Mouse (Mus musculus): ENCODE data around the gene Limk1.

The Limk1 gene

DNA sequence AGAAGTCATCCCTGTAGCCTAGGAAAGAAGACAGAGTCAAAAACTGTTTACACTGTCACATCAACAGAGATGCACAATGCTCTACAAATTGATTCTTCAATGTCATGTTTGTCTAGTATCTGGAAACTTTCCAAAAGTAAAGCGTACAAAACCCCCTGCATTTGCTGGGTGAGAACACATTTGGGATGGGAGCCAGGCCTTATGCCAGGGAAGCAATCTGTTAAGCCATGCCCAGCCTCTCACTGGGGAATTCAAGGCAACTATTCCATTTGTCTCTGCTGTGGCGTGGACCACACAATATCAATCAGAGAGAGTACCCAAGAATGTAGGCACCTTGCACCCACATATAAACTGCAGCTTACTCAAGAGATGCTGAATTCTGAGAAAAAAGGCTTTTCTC, 66.3 kb downstream of the Limk1 start:
- DNase-seq: no peak

DNA sequence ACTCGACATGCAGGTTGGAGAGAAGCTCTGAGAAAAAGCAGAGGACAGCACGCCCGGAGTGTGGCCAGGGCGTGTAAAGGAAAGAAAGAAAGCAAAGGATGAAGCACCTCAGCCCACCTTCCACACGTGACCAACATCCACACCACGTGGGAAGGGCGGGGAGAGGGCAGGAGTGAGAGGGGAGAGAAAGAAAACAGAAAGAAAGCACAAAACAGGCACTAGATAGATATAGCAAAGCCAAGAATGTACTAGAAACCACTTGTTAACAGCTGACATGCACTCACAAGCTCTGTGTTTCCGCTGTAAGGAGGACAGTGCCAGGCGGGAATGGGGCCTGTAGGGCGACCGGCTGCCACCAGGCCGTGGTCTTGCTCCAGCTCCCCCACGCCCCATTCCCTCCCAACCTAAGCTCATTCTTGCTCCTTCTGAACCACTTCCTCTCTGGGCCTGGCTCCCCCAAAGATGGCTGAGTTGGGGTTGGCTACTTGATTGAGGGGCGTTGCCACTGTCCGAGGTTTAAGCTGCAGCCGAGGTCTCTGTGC, 67.2 kb downstream of the Limk1 start:
- no peak for DNase-seq

DNA sequence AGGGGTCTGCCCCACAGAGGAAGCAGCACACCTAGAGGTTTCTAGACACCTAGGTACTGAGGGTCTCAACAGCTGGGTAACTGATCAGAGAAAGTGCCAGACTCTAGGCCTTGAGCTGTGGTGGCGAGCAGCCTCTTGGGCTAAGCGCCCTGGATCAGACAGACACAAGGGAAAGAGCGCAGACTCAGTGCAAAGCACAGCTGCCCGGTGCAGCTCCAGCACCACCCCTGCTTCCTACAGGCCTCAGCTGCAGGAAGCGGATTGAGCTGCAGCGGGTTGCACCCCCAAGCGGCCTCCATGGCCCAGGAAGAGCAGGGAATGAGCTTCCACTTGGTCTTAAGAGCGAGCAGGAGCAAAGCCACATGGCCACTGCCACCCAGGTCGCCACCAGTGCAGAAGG, 67.9 kb downstream of the Limk1 start:
- DNase-seq: no peak

DNA sequence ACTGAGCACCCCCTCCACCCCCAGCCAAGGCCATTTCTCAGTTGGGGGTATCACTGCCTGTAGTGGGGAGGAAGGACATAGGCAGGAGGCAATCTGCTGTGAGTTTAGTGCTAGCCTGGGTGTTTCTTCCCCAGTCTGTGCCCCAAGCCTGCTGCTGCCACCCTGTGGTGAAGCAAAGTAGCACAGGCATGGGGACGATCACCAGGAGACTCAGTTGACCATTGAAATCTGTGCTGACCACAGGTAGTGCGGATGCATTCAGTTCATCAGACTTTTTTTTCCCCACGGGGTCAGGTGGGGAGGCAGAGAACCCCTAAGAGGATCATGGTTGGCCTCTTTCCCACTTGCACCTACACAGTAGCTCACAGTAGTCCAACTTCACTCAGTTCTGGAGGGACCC, 71.3 kb downstream of the Limk1 start:
- DNase-seq: peak; percentile 82

DNA sequence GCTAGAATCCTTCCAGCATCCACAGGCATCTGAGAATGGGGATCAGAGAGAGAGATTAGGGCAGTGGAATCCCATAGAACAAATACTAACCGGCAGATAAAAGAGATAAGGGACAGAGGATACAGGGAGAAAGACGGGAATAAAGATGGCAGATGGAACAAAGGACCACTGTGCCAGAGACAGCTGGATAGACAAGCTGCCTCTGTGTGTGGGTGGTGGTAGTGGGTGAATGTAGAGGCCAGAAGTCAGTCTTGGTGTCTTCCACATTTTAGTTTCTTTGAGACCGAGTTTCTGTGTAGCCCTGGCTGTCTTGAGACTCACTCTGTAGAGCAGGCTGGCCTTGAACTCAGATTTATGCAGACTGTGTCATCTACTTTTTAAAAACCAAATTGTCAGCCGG, 72.6 kb downstream of the Limk1 start:
- DNase-seq: no peak

DNA sequence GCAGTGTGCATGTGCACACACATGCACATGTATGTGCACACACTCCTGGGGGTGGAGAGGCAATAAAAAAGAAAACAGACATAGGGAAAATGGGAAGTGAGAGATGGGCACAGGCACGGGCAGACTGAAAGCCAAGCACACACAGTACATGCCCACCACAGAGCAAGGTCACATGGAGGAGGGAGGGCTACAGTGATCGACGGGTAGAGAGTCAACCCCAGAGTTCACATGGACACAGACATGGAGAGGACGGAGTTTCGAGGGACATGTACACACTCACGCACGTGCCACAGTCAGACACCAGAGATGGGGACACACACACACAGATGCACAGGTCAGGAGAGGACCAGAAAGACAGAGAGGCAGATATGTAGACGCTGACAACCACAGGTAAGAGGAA, 73.0 kb downstream of the Limk1 start:
- no peak for DNase-seq

DNA sequence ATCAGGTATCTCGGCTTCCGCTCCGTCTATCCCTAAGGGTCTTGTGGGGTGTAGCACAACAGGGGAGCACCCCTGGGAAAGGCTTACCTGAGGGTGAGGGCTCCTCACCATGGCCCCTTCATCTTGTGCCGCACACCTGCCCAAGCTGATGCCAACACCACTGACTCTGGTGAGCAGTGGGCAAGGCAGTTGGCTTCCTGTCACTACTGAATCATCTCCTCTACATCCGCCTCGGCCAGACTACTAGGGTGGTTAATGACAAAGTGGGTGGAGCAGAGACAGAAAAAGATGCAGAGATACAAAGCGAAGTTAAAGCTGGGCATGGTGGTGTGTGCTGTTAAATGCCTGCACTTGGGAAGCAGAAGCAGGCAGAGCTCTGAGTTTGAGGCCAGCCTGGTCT, 73.6 kb downstream of the Limk1 start, which contains the start of gene Lat2:
Gene Lat2 (minus strand): TSS at position 224 of the 400 bp plus-strand sequence.
- DNase-seq: no peak

DNA sequence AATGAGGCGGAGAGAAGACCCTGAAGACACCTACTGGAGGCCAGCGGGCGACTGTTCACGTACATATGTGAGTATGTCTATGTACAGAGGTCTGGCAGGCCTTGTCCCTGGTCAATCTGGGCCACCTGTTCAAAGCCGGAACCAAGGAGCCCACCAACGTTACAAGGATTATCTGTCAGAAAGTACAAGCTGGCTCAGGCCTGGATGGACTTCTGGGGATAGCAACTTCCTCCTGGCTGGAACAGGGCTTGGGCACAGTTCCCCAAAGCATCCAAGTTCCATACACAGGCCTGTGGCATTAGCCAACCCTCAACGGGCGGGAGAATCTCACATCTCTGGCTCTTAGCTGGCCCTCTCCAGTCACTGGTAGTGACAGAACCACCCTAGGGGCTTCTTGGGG, 74.1 kb downstream of the Limk1 start:
- no peak for DNase-seq

DNA sequence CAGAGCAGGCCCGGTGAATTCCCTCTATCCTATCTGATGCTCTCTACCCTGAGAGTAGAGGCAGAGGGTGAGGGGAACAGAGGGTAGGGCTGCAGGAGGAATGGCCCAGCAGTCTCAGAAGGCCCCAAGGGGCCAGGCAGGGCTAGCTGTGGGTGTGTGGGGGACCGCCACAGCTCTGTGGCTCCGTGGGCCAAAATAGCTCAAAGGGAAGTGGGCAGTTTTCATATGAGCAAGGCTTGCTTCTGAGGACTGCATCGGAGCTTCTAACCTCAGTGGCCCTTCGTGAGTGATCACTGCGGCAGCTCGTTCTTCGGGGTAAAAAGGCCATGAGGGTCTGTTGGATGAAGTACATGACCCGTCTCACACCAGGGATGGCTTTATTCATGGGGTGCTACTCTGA, 74.7 kb downstream of the Limk1 start:
- DNase-seq: no peak

DNA sequence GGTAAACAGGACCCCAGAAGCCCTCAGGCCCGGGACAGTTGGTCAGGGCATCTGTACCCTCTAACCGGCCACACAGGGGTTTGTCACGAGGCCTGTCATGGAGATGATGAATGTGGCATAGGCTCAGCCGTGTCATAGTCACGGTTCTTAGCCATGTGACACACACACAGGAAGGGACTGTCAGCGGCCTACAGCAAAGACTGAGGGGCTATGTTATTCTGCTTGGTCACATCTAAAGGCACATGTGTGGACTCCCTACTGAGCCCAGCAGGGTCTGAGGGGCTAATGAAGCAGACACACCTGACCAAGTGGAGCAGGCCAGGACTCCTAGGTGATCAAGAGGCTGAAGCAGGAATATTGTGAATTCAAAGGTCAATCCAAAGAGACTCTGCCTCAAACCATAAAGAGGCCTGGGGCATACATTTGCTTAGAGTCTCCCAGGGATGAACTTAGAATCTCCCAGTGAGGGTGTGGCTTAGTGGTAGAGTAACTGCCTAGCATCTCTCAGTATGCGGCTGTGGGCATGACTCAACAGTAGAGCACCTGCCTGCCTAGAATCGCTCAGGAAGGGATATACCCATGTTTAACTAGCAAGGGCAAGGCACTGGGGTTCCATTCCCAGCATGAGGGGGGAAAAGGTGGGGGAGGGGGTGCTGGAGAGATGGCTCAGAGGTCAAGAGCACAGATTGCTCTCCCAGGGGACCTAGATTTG, 76.4 kb downstream of the Limk1 start:
- no peak for DNase-seq

DNA sequence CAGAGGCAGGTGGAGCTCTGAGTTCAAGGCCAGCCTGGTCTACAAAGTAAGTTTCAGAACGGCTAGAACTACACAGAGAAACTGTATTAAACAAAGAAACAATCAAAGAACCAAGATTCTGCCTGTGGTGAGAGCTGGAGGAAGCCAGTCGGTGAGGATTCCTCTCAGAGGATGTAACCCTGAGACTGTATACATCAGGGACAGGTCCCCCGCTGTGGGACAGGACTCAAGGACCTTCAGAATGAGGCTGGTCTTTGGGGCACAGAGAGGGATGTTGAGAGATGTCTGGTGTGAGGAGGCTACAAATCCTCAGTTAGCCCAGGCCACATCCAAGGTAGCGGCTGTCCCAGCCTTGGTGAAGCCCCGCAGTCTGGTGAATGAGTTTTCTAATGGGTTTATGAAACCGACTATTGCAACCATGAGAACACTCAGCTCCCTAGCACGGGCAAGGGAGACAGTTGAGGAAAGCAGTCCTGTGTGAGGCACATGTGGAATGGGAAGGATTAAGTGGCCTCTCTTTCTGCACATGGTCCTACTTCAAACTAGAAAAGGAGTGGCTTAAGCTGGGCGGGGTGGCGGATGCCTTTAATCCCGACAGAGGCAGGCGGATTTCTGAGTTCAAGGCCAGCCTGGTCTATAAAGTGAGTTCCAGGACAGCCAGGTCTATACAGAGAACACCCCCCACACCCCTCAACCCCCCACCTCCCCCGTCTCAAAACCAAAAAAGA, 78.3 kb downstream of the Limk1 start:
- DNase-seq: no peak

DNA sequence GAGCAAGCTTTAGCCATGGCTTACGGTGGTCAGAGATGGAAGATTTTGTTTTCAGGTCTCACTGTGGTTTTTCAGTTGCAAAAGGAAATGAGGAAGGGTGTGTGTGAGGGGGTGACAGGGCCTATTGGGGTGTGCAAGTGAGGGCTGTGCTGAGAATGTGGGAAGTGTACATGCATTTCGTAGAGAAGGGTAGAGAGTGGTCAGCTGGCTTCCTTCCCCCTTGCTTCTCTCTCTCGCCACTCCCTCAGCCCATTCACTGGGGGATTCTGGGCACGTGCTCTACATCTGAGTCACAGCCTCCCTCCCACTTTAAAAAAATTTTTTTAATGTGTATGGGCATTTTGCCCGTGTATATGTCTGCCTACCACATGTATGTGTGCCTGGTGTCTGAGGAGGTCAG, 81.3 kb downstream of the Limk1 start:
- DNase-seq: no peak

DNA sequence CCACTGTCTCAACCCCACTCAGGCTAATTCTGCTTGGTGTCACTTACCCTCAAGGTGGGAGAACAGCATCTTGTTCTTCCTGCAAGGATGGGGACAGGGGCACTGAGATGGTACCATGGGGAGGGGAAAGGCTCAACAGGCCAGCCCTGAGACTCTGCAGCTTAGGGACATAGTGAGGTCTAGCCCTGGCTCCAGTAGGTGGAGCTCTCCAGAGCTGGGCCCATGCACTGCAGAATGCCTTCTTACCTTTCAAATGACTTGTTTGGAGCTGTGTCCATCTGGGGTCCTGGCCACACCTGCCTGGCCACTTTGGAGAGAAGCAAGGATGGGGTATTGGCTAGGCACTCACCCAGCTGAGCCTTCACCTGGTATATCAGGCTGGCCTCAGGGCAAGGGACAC, 82.1 kb downstream of the Limk1 start:
- peak; percentile 48 for DNase-seq
